Mouse (Mus musculus) MEL (cell line): ENCODE measurements around the gene Spata31d1a.

Experiments used
- CTCF ChIP-seq, 3 experiments: IDR thresholded peaks in 2 of 3; conservative IDR thresholded peaks in 1 of 3; 2 replicates each; pipeline ENCODE4 v1.5.1; 2011 to 2012; ENCODE audit warnings: low read length in 3 of 3, low read depth in 2 of 3, mild to moderate bottlenecking in 2 of 3, improper control_type of control experiment in 1 of 3, inconsistent platforms in 1 of 3, mixed read lengths in 1 of 3, moderate library complexity in 1 of 3; ENCODE audit not compliant: control insufficient read depth in 1 of 3, insufficient read depth in 1 of 3, poor library complexity in 1 of 3, severe bottlenecking in 1 of 3
- EP300 ChIP-seq, 2 experiments: IDR thresholded peaks; 2 replicates each; pipeline ENCODE4 v1.6.1; 2011; ENCODE audit warnings: improper control_type of control experiment in 2 of 2, low read length in 2 of 2, low read depth in 1 of 2, mild to moderate bottlenecking in 1 of 2
- ETS1 ChIP-seq: IDR thresholded peaks from 2 replicates; pipeline ENCODE4 v1.6.1; 2012; ENCODE audit warnings: low read depth, mild to moderate bottlenecking, inconsistent platforms, low read length, improper control_type of control experiment, moderate library complexity
- GATA1 ChIP-seq: IDR thresholded peaks from 2 replicates; pipeline ENCODE4 v1.6.1; 2011; ENCODE audit warnings: low read depth, low read length, improper control_type of control experiment
- JUND ChIP-seq: IDR thresholded peaks from 2 replicates; pipeline ENCODE4 v1.6.1; 2011; ENCODE audit warnings: low read depth, mild to moderate bottlenecking, improper control_type of control experiment, low read length
- MXI1 ChIP-seq: IDR thresholded peaks from 2 replicates; pipeline ENCODE4 v1.6.1; 2011; ENCODE audit warnings: mild to moderate bottlenecking, low read depth, low read length, improper control_type of control experiment
- POLR2A ChIP-seq, 2 experiments: IDR thresholded peaks; 2 replicates each; pipeline ENCODE4 v1.6.1; 2011 to 2012; ENCODE audit warnings: low read length in 2 of 2, mild to moderate bottlenecking in 2 of 2, control low read depth in 1 of 2, improper control_type of control experiment in 1 of 2, low read depth in 1 of 2, moderate library complexity in 1 of 2; ENCODE audit not compliant: control insufficient read depth in 1 of 2, insufficient read depth in 1 of 2, poor library complexity in 1 of 2
- POLR2AphosphoS2 ChIP-seq: IDR thresholded peaks from 2 replicates; pipeline ENCODE4 v1.6.1; 2011; ENCODE audit warnings: low read length, improper control_type of control experiment
- TAL1 ChIP-seq: IDR thresholded peaks from 2 replicates; pipeline ENCODE4 v1.6.1; 2012; ENCODE audit warnings: mild to moderate bottlenecking, inconsistent platforms, low read length, moderate library complexity, mixed read lengths
- USF1 ChIP-seq: IDR thresholded peaks from 2 replicates; pipeline ENCODE4 v1.6.1; 2014; ENCODE audit warnings: low read depth, mild to moderate bottlenecking, inconsistent platforms, low read length, improper control_type of control experiment, moderate library complexity
- ZKSCAN1 ChIP-seq: IDR thresholded peaks from 2 replicates; pipeline ENCODE4 v1.6.1; 2012; ENCODE audit warnings: low read depth, mild to moderate bottlenecking, inconsistent platforms, low read length, improper control_type of control experiment, moderate library complexity

GRCm38 (mm10) chr13:59750310-59750709 is 40.2 kb upstream of the Spata31d1a start:
- TF ChIP-seq USF1 (no peak), CTCF (IDR thresholded peaks at IDR 0.05 in 2 of 3, conservative IDR thresholded peaks at IDR 0.05 in 1 of 3; ENCODE audit: control insufficient read depth in 1 of 3, insufficient read depth in 1 of 3, low read depth in 2 of 3, low read length in 3 of 3, poor library complexity in 1 of 3, severe bottlenecking in 1 of 3) (no peak), GATA1 (no peak), ZKSCAN1 (no peak), POLR2A (IDR thresholded peaks at IDR 0.05; ENCODE audit: control insufficient read depth in 1 of 2, insufficient read depth in 1 of 2, low read depth in 1 of 2, low read length in 2 of 2, poor library complexity in 1 of 2) (no peak), JUND (no peak), EP300 (IDR thresholded peaks at IDR 0.05; ENCODE audit: low read depth in 1 of 2, low read length in 2 of 2) (no peak), TAL1 (no peak), MXI1 (no peak), ETS1 (no peak), POLR2AphosphoS2 (no peak)
